Mouse (Mus musculus): ENCODE data around the gene Aqp3.

DNA sequence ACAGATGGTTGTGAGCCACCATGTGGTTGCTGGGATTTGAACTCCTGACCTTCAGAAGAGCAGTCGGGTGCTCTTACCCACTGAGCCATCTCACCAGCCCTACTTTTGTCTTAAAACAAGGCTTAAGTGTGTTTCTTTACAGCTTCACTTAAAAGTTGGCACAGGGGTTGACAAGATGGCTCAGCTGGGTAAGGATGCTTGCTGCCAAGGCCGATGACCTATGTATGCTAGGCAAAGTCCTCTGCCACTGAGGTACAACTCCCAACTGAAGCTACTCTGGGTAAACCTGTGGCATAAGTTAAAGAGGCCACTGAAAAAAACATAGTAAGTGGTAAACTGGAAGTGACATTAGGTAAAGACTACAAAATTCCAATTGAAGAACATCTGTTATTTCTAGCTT lies 44.6 kb upstream of the Aqp3 start:
- TF ChIP-seq CTCF (IDR thresholded peaks at IDR 0.05; ENCODE audit: control insufficient read depth, insufficient read depth, low read length) (no peak), POLR2A (IDR thresholded peaks at IDR 0.05; ENCODE audit: borderline replicate concordance, control insufficient read depth, low read depth, low read length) (no peak)
